Mouse (Mus musculus): ENCODE results near the gene Idua. TPM values are rescaled to one million over a fixed set of nuclear protein-coding genes. Genes with fewer than 3 reads are reported as not detected.

Idua gene
- polyA plus RNA-seq, 1 experiment from 2014 or later, result 5.8 TPM

GRCm38 (mm10) chr5:108692271-108692670 is 32.1 kb downstream of the Idua start, which contains the start of gene Fgfrl1:
Gene Fgfrl1, plus strand, starts transcription at chr5:108692382.
- no peaks in the 10 kb centered on the region for H3K27me3 ChIP-seq (ENCODE audit: control insufficient read depth, insufficient read depth, low read depth, low read length)
- peak within 1 kb of the TSS; percentile 54 for H3K9ac ChIP-seq (ENCODE audit: low read depth, low read length)
- 1% methylated on average over 15 of the region's 18 CpGs for WGBS (ENCODE audit: insufficient replicate concordance)
- peaks cover 35% of the 10 kb centered on the region for H3K4me1 ChIP-seq (ENCODE audit: control insufficient read depth, low read depth, low read length)
- H3K36me3 ChIP-seq (ENCODE audit: control insufficient read depth, insufficient read depth), result no peaks in the 10 kb centered on the region
- peak; percentile 10; the same call in 1 of the 2 replicates for ATAC-seq (ENCODE audit: low read depth)
- H3K4me3 ChIP-seq (ENCODE audit: low read depth, low read length), result peak within 1 kb of the TSS; percentile 75
- peak within 1 kb of the TSS; percentile 82 for H3K4me2 ChIP-seq (ENCODE audit: low read depth, low read length)
- no peak within 1 kb of the TSS for H3K27ac ChIP-seq (ENCODE audit: low read length)
- H3K9me3 ChIP-seq (replicated peaks; ENCODE audit: control insufficient read depth, low read length), result no peaks in the 10 kb centered on the region

DNA sequence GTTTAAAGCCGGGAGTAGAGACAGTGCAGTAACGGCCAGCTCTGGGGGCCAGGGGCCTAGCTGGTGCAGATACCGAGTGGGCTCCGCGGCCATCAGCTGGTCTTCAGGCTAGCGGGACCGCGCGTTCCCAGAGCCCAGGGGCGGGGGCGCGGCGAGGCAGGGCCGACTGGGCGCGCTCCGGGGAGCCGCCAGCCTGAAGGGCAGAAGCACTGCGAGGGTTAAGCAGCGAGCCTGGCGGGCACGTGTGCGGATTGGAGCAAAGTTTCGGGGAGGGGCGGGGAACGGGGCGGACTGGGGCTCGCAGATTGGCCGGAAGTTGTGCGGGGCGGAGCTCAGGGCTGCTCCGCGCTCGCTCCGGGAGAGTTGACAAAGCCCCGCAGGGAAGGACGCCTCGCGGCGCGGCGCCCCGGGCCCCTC is 33.7 kb downstream of the Idua start:
- no peaks in the 10 kb centered on the region for H3K27me3 ChIP-seq (ENCODE audit: control insufficient read depth, insufficient read depth, low read depth, low read length)
- H3K4me2 ChIP-seq (ENCODE audit: low read depth, low read length), result peak overlapping the region; percentile 82
- 0% methylated on average over 43 of the region's 43 CpGs for WGBS (ENCODE audit: insufficient replicate concordance)
- H3K9me3 ChIP-seq (replicated peaks; ENCODE audit: control insufficient read depth, low read length), result no peaks in the 10 kb centered on the region
- H3K9ac ChIP-seq (ENCODE audit: low read depth, low read length), result peak overlapping the region; percentile 83
- ATAC-seq (ENCODE audit: low read depth), result peak; percentile 96
- H3K4me3 ChIP-seq (ENCODE audit: low read depth, low read length), result peak overlapping the region; percentile 75
- no peaks in the 10 kb centered on the region for H3K36me3 ChIP-seq (ENCODE audit: control insufficient read depth, insufficient read depth)
- H3K27ac ChIP-seq (ENCODE audit: low read length), result peak overlapping the region; percentile 57; the same call in 1 of the 2 replicates
- H3K4me1 ChIP-seq (ENCODE audit: control insufficient read depth, low read depth, low read length), result peaks cover 35% of the 10 kb centered on the region

DNA sequence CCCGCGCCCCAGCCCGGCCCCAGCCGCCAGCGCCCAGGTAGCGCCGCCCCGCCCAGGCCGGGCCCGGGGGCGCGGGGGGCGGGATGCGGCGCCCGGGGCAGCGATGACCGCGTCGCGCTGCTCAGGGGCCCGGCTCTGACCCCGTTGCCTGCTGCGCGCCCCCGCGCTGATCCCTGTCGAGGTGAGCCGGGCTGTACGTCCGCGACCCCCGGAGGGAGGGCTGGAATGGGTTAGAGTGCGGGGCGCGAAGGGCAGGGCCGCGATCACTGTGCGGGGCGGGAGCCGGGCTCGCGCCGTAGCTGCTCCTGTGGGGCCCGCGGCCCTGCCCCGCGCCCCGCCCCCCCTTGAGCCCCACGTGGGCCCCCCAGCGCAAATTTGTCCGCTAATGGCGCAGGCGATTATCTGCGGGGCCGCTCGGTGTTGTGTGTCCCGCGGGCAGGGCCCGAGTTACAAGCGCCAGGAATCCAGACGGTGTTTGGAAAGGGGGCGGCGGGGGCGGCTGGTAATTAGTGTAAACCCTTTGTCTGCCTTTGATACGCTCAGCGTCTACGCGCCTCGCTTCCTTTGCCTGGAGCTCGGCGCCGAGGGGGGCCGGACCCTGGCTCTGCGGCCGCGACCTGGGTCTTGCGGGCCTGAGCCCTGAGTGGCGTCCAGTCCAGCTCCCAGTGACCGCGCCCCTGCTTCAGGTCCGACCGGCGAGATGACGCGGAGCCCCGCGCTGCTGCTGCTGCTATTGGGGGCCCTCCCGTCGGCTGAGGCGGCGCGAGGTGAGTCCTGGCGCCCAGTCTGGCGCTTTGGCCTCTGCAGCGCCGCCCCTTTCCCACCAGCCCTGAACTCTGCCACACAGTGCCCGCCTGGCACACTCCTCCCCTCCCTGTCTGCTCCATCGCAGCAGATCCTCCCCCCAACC is 34.5 kb downstream of the Idua start:
- Histone ChIP-seq H3K9me3 (replicated peaks; ENCODE audit: control insufficient read depth, low read length) (no peaks in the 10 kb centered on the region), H3K4me2 (ENCODE audit: low read depth, low read length) (peak overlapping the region; percentile 82), H3K4me1 (ENCODE audit: control insufficient read depth, low read depth, low read length) (peaks cover 35% of the 10 kb centered on the region), H3K4me3 (ENCODE audit: low read depth, low read length) (peak overlapping the region; percentile 75), H3K9ac (ENCODE audit: low read depth, low read length) (peak overlapping the region; percentile 83), H3K36me3 (ENCODE audit: control insufficient read depth, insufficient read depth) (no peaks in the 10 kb centered on the region), H3K27me3 (ENCODE audit: control insufficient read depth, insufficient read depth, low read depth, low read length) (no peaks in the 10 kb centered on the region), H3K27ac (ENCODE audit: low read length) (peak overlapping the region; percentile 57; the same call in 1 of the 2 replicates)
- peak; percentile 53 for ATAC-seq (ENCODE audit: low read depth)
- under 1% methylated on average over 76 of the region's 99 CpGs for WGBS (ENCODE audit: insufficient replicate concordance)

- H3K4me1 ChIP-seq (ENCODE audit: control insufficient read depth, low read depth, low read length), result peaks cover 37% of the 10 kb centered on the region
- WGBS (ENCODE audit: insufficient replicate concordance), result 84% methylated on average over 12 of the region's 12 CpGs
- H3K9me3 ChIP-seq (replicated peaks; ENCODE audit: control insufficient read depth, low read length), result no peaks in the 10 kb centered on the region
- no peaks in the 10 kb centered on the region for H3K36me3 ChIP-seq (ENCODE audit: control insufficient read depth, insufficient read depth)
- H3K9ac ChIP-seq (ENCODE audit: low read depth, low read length), result no peak overlapping the region
- no peak overlapping the region for H3K4me3 ChIP-seq (ENCODE audit: low read depth, low read length)
- ATAC-seq (ENCODE audit: low read depth), result no peak
- no peak overlapping the region for H3K27ac ChIP-seq (ENCODE audit: low read length)
- no peaks in the 10 kb centered on the region for H3K27me3 ChIP-seq (ENCODE audit: control insufficient read depth, insufficient read depth, low read depth, low read length)
- H3K4me2 ChIP-seq (ENCODE audit: low read depth, low read length), result no peak overlapping the region
Observed at GRCm38 (mm10) chr5:108695861-108696260, 35.7 kb downstream of the Idua start.

DNA sequence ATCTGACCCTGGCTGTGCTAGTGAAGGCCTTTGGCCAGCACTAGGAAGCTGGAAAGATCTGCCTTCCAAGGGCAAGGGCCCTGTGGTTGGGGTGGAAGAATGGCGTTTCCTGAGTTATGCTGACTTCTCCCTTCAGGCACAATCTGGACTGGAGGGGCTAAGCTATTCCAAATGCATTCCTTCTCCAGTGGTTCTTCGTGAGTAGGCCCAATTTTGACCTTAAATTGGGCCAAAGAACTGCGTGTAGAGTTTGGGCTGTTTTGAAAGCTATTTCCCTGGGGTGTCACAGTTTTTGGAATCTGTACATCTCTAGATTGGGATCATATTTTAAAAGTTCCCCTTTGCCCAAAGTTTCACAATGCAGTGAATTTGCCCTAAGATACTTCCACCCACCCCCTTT is 36.4 kb downstream of the Idua start:
- no peak for ATAC-seq (ENCODE audit: low read depth)
- Histone ChIP-seq H3K27ac (ENCODE audit: low read length) (no peak overlapping the region), H3K36me3 (ENCODE audit: control insufficient read depth, insufficient read depth) (no peaks in the 10 kb centered on the region), H3K27me3 (ENCODE audit: control insufficient read depth, insufficient read depth, low read depth, low read length) (no peaks in the 10 kb centered on the region), H3K9ac (ENCODE audit: low read depth, low read length) (no peak overlapping the region), H3K4me3 (ENCODE audit: low read depth, low read length) (no peak overlapping the region), H3K4me1 (ENCODE audit: control insufficient read depth, low read depth, low read length) (peaks cover 35% of the 10 kb centered on the region), H3K9me3 (replicated peaks; ENCODE audit: control insufficient read depth, low read length) (no peaks in the 10 kb centered on the region), H3K4me2 (ENCODE audit: low read depth, low read length) (no peak overlapping the region)
- WGBS (ENCODE audit: insufficient replicate concordance), result 73% methylated on average over 3 of the region's 3 CpGs

- no peak overlapping the region for H3K9ac ChIP-seq (ENCODE audit: low read depth, low read length)
- H3K36me3 ChIP-seq (ENCODE audit: control insufficient read depth, insufficient read depth), result no peaks in the 10 kb centered on the region
- ATAC-seq (ENCODE audit: low read depth), result no peak
- H3K27ac ChIP-seq (ENCODE audit: low read length), result no peak overlapping the region
- 66% methylated on average over 4 of the region's 4 CpGs for WGBS (ENCODE audit: insufficient replicate concordance)
- H3K4me1 ChIP-seq (ENCODE audit: control insufficient read depth, low read depth, low read length), result peaks cover 27% of the 10 kb centered on the region
- no peaks in the 10 kb centered on the region for H3K27me3 ChIP-seq (ENCODE audit: control insufficient read depth, insufficient read depth, low read depth, low read length)
- no peaks in the 10 kb centered on the region for H3K9me3 ChIP-seq (replicated peaks; ENCODE audit: control insufficient read depth, low read length)
- H3K4me2 ChIP-seq (ENCODE audit: low read depth, low read length), result no peak overlapping the region
- H3K4me3 ChIP-seq (ENCODE audit: low read depth, low read length), result no peak overlapping the region
Observed at GRCm38 (mm10) chr5:108697341-108697753, 37.2 kb downstream of the Idua start.

DNA sequence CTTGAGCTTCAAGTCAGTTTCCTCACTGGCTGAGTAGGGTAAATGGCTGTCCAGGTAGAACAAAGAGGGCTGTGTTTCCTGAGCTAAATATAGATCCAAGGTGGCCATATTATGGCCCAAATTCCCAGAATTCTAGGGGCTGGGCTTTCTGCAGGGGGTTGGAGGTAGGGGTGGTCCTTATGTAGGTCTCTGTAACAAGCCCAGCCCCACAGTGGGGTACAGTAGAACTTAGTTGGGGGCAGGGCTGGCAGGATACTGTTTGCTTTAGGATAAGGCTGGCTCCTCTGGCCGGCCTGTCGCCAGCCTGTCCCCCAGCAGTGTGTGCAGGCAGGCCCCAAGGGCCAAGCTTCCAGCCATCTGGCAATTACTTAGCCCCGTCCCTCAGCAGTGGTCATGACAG is 40.2 kb downstream of the Idua start:
- Histone ChIP-seq H3K9me3 (replicated peaks; ENCODE audit: control insufficient read depth, low read length) (no peaks in the 10 kb centered on the region), H3K4me1 (ENCODE audit: control insufficient read depth, low read depth, low read length) (peaks cover 9% of the 10 kb centered on the region), H3K4me3 (ENCODE audit: low read depth, low read length) (no peak overlapping the region), H3K27ac (ENCODE audit: low read length) (no peak overlapping the region), H3K4me2 (ENCODE audit: low read depth, low read length) (no peak overlapping the region), H3K9ac (ENCODE audit: low read depth, low read length) (no peak overlapping the region), H3K27me3 (ENCODE audit: control insufficient read depth, insufficient read depth, low read depth, low read length) (no peaks in the 10 kb centered on the region), H3K36me3 (ENCODE audit: control insufficient read depth, insufficient read depth) (no peaks in the 10 kb centered on the region; the same call in 1 of the 2 replicates)
- WGBS (ENCODE audit: insufficient replicate concordance), result 60% methylated on average over 3 of the region's 3 CpGs
- ATAC-seq (ENCODE audit: low read depth), result peak; percentile 25; the same call in 1 of the 2 replicates

DNA sequence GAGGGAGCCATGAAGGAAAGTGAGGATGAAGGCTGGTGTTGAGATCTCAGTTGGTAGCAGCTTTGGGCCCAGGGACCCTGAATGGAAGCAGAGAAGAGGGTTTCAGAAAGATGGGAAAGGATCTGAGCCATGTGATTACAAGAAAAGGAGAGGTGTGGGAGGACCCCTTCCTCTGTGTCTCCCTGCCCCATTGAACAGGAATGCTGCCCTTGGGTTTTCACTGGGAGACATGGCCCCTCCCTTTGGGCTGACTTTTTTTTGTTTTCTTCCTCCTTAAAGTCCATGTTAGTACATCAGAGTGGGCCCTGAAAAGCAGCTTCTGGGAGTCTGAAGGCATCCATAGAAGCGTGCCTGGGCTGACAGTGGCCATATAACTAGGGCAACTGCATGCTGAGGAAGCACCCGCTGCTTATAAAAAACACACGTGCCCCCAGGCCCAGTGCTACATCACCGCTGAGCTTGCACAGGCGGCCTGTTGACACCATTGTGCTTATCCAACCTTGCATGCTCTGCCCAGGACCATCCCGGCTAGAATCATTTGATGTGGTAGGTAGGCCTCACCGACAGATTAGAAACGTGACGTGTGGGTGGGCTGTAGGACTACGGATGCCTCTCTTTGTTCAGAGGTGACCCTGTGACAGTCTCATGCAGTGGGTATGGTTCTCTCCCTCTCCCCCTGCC is 41.4 kb downstream of the Idua start:
- Histone ChIP-seq H3K4me1 (ENCODE audit: control insufficient read depth, low read depth, low read length) (peaks cover 2% of the 10 kb centered on the region; the same call in 1 of the 2 replicates), H3K36me3 (ENCODE audit: control insufficient read depth, insufficient read depth) (peaks cover 4% of the 10 kb centered on the region), H3K4me3 (ENCODE audit: low read depth, low read length) (no peak overlapping the region), H3K27ac (ENCODE audit: low read length) (0 out of 2 replicates have a peak overlapping the region, but pooled peaks have one; percentile 14), H3K9ac (ENCODE audit: low read depth, low read length) (no peak overlapping the region), H3K27me3 (ENCODE audit: control insufficient read depth, insufficient read depth, low read depth, low read length) (no peaks in the 10 kb centered on the region), H3K4me2 (ENCODE audit: low read depth, low read length) (no peak overlapping the region), H3K9me3 (replicated peaks; ENCODE audit: control insufficient read depth, low read length) (no peaks in the 10 kb centered on the region)
- 80% methylated on average over 10 of the region's 10 CpGs for WGBS (ENCODE audit: insufficient replicate concordance)
- no peak for ATAC-seq (ENCODE audit: low read depth)
